Mouse (Mus musculus) spleen, postnatal 14 days (tissue): ENCODE data around the gene Pnpla1.
A peak's percentile ranks its signal among the peaks of the same experiment; 100 is the strongest.

ENCODE experiments used
- DNase-seq, 2 experiments: peaks; one replicate each; pipeline ENCODE4 v3.0.0; 2021 to 2022; ENCODE audit warnings: low spot score in 2 of 2

Gene Pnpla1

DNA sequence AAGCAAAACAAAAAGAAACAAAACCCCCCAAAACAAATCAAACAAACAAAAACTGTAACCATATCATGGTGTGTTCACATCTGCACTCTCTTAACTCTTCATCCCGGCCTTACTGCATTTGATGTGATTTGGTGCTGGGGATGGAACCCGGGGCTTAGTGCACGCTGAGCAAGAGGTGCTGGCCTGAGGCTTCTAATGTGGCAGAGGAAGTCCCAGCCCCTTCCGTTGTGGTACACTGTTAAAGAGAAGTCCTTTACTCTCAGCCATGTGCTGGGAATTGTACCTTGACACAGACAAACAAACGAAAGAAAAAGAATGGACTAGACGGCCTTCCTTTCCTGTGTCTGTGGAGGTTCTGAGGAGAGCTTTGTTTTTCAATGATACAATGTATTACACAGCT, 63.9 kb downstream of the Pnpla1 start:
- no peak for DNase-seq

DNA sequence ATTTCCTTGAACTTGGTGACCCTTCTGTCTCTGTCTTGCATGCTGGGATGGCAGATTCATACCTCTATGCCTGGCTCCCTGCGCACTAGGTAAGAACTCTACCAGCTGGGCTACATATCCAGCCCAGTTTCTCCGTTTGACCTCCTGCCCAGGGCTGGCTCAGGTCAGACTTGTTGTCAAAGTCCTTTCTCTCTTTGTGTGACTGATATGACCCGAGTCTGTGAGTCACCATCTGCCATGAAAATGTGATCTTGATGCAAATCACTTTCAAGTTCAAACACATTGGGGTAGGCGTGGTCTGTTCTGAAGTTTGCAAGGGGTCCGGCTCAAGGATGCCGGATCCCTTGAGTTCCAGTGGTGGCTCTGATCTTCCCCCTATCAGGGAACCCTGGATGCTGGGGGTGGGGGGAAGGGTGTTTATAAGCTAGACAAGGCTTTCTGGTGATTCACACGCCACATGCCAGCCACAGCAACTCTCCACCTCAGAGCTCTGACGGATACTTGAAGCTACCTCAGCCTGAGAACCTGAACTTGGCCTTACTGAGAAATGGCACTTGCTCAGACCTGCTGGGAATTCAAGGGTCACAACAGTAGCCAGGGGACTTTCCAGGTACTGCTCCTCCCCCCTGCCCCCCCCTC, 66.9 kb downstream of the Pnpla1 start:
- no peak for DNase-seq

DNA sequence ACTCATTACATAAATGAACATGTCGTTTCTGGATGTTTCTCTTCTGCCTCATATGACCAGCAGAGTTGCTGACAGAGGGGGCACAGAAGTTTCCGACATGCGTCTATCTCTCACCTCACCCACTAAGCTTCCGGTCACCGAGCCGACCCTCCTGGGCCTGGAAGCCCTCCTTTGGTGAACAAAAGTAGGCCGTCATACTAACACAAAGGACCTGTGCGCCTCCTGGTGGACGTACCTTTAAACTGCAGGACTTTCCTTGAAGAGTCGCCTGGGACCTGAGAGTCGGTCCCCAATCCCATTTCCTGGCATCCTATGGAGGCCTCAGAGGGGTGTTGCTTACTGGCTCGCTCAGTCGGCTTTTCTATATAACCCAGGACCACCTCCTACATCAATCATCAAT, 68.2 kb downstream of the Pnpla1 start:
- peak; percentile 59 to 73 for DNase-seq

DNA sequence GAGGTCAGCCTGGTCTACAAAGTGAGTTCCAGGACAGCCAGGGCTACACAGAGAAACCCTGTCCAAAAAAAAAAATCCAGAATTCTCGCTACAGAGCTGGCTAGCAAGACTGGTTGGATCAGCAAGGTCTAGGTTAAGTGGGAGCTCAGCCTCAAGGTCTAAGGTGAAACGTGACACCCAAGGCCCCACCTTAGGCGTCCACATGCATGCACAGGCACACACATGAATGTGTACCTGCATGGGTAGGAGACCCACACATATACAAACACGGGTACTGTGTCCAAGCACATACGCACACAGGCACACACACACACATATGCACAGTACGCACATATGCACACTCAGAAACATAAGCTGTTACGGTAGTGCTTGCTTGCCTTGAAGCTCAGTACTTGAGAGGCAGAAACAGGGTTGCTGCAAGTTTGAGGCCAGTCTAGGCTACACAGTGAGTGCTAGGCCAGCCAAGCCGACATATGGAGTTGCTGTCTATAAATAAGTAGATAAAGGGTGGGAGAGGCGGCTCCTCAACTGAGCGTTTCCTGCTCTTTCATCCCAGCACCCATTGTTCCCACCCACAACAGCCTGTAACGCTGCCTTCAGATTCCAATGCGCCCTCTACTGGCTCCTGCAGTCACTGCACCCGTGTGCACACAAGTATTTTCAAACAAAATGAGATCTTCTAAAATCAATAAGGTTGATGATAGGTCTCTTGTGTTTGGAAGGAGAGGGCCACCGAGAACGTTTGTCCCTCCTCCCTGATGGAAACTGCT, 68.8 kb downstream of the Pnpla1 start:
- peak; percentile 41 to 59 for DNase-seq

DNA sequence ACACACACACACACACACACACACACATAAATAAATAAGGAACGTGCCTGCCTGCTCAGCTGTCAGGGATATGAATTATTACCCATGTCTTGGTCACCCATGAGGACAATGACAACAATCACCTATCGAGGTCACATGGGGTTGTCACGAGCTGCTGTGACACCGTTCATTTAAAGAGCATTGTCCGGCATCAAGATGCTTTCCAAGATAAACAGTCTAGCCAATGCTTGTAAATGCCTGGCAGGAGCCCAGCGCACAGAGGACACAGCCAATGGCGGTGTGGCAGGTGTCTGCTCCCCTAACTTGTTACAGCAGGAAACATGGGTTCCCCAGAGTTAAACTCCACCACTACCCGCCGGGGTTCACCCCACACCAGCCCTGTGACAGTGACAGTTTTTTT, 69.8 kb downstream of the Pnpla1 start:
- DNase-seq = no peak

DNA sequence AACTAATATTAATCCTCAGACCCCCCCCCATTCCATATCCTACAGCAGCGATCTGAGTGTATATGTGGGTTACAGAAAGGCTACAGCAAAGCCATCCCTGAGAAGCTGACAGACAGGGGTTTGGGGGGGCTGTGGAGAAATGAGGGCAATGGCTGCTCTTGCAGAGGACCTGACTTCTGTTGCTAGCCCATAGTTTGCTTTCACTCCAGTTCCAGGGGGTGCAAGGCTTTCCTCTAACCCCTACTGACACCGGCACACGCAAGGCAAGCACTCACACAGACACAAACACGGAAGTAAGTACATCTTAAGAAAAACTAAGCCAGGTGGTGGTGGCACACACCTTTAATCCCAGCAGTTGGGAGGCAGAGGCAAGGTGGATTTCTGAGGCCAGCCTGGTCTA, 71.2 kb downstream of the Pnpla1 start:
- no peak for DNase-seq

DNA sequence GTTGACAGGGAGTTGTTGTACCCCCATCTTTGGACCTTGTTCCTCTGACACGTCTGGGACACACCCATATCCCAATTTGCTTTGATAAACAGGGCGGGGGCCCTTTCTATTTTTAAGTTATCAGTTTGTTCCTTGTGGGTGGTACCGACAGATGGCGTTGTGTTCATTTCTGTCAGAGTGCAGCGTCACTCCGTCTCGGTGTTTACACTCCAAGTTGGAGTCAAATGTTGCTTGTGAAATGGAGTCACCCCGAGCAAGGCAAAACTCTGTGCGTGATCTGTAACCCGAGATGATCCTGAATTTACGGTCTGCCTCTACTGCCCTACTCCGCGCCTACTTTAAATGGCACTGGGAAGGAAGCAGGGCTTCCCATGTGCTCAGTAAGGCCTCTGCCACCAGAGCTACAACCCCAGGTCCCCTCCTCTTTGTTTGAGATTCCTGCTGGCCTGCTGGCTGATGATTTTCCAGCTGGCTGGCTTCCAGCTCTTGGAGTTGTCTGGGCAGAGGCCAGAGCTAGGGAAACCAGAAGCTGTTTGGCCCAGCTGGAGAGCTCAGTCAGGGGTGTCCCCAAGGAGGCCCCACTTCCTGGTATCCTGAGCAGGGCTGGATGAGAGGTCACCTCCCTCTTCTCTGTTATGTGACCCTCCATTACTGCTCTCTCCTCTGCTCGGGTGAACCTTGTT, 72.3 kb downstream of the Pnpla1 start:
- peak; percentile 50 to 65 for DNase-seq

DNA sequence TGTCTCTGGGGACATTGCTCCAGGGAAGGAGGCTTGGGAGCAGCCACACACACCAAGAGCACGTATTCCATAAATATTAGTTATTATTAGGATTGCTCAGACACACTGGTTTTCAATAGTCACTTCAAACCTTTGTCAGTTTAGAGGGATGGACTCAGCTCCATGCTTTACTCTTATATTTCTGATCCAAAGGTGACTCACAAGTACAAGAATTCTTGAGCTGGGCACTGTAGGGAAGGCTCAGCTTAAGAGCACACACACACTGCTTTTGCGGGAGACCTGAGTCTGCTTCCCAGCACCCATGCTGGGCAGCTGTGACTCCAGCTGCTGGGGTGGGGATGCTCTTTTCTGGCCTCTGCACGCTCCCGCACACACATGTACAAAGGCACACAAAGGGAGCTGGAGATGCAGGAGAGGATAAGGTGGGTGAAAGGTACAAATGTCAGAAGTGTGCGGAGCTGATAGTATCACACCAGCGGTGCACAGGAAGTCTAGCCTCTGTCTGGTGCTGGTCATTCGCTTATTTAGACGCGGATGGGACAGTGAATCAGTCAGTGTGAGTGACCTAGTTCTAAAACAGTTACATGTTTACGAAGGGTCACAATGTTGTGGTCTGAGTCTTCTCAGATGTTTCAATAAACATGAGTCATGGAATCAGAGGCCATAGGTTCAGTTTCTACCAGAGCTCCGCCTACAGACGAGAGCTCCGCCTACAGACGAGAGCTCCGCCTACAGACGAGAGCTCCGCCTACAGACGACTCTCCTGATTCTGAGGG, 73.4 kb downstream of the Pnpla1 start:
- no peak for DNase-seq

DNA sequence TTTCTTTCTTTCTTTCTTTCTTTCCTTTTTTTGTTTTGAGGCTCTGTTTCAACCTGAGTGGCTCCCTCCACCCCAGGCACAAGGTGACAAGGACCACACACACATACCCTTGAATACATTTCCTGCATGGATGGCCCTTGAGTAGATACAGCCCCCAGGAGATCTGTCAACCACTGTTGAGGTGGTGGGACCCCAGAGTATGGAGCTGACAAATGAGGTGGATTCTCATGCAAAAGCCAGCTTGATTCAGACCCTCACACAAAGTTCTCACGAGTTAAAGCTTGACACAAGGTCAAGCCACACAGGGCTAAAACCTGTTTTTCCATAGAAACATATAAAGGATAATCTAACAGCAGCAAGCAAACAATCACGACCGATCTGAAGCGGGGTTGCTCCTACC, 74.1 kb downstream of the Pnpla1 start:
- no peak for DNase-seq

DNA sequence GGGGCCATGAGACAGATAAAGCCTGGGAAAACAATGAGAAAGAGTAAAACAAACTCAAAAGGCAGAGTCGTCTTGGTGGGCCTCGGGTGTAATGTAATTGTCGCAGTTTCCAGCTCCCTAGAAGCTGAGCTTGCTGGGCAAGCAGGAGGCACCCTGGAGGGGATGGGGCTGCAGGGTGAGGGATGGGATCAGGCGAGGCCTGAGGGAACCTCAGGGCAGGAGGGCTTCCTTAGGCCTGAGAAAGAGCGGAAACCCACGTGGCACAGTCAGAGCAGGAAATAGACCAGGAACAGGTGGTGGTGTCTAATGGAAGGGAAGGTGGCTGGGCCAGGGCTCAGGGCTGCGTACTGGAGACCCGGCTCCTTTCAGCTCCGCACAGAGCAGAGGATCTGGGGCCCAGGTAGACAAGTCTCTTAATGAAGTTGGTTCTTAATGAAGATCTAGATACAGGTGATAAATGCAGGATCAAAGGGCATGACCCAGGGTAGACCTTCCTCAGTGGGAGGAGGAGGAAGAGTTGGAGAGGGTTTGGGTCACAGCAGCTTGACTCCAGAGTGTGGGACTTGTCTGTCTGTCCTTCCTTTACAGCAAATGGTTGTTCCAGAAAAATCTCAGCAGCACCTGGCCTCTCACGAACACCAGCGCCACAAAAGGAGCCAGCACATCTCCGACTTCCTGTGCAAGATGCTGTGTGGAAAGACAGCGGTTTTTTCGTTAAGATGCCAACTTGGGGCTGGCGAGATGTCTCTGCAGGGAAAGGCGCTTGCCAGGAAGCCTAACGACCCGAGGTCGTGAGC, 76.1 kb downstream of the Pnpla1 start:
- no peak for DNase-seq

DNA sequence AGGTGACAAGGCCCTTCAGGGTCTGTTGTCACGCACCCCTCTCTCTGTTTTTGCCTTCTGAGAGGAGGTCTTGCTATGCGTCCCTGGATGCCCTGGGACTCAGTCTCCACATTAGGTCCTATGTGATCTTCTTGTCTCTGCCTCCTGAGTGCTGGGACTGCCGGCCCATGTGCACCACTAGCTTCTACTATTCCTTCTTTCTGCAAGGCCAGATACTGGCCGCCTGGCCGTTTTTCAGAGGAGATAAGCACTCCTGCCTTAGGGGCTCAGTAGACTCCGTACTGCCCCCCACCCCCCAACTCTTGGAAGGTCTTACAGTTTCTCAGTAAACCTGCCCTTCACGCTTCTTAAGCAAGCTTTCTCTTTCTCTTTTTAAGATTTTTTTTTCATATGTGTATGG, 77.9 kb downstream of the Pnpla1 start:
- no peak for DNase-seq

DNA sequence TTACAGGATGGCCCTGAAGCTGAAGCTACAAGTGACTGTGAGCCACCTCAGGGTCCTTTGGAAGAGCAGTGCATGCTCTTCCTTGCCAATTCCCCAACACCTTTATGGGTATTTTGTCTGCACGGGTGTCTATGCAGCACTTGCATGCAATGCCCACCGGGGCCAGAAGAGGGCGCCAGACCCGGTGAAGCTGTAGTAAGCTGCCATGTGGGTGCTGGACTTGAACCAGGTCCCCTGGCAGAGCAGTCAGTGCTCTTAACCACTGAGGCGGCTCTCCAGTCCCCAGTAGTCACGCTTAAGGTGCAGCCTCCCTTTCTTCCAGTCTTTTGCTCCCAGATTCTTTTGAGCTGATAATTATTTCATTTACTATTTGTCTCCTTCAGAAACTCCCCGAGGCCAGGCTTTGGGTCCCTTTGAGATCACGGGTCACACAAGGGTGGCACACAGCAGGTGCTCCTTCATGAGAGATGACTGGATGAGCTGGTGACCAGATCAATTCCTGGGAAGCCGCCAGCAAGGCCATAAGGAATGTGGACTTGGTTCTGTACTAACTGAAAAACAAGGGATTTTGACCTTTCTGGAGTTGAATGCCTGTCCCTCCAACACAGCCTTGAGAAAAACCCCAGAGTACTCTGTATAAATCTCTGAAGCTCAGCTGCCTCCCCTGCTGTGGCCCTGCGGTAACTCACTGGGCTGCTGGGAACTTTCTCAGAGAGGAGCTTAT, 78.6 kb downstream of the Pnpla1 start:
- peak; percentile 71 to 85 for DNase-seq
